Mouse (Mus musculus) stomach, postnatal 0 days (tissue): ENCODE data around the gene Srd5a1.

ENCODE experiments used
- CTCF ChIP-seq: IDR thresholded peaks from 2 replicates; pipeline ENCODE4 v1.5.1; 2016; ENCODE audit warnings: antibody characterized with exemption, low read depth, mild to moderate bottlenecking, moderate library complexity
- EP300 ChIP-seq: optimal IDR thresholded peaks from 2 replicates; pipeline ENCODE3; 2016; ENCODE audit warnings: antibody characterized with exemption

DNA sequence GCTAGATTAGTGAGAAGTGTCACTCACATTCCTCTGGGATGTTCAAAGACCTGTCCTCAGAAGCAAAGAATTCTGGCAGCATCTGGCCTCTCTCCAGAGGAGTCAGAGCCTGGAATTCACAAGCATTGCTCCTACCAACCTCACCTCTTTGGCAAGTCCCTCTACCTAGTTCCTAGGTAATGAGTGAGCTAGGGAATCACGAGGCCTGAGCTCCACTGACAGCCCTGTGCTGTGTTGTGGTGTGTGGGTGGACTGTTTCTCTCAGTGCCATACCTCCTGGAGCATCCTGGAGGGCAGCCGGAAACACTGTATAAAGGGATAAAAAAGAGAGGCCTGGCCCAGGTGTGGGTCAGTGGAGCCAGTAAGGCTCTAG, 87.1 kb downstream of the Srd5a1 start:
- TF ChIP-seq EP300: no peak
- no peak for TF ChIP-seq CTCF
